Comparison of ENCODE assay signal across 9 mouse cellular contexts in genomic region chr6:97459112-97459511, GRCm38 (mm10).
DNase-seq lines count a peak whose midpoint lies in the region; ATAC-seq and TF ChIP-seq lines count a peak whose summit lies in the region.
"Had no signal": no experiment of that assay in that cellular context is flagged by ENCODE, and none has a peak within 500 bp of the region (broad histone marks: within the 10 kb centered on the region; RNA-seq: fewer than 3 reads in every experiment).

No protein-coding gene starts in this region.

- H3K27ac ChIP-seq in kidney, adult 2 months (ENCODE audit: insufficient read depth, low read depth, low read length): peak overlapping the region; percentile 20
- 0 out of 2 replicates have a peak overlapping the region, but pooled peaks have one; percentile 6 for H3K27ac ChIP-seq in spleen, adult 2 months (ENCODE audit: insufficient read depth, low read length)
- peak overlapping the region; percentile 84 for H3K27ac ChIP-seq in heart, postnatal 0 days (ENCODE audit: low read depth)
- H3K27ac ChIP-seq in midbrain, embryonic 16.5 days (ENCODE audit: low read length): peak overlapping the region; percentile 63; the same call in 1 of the 2 replicates

- no peak overlapping the region for H3K9ac ChIP-seq in heart, postnatal 0 days (replicated peaks; ENCODE audit: low read depth, low read length)
- no peak overlapping the region for H3K9ac ChIP-seq in midbrain, embryonic 16.5 days (ENCODE audit: low read depth, low read length)

- H3K4me2 ChIP-seq in heart, postnatal 0 days (ENCODE audit: low read depth, low read length): peak overlapping the region; percentile 52
- H3K4me2 ChIP-seq in midbrain, embryonic 16.5 days (ENCODE audit: low read length): no peak overlapping the region

- 0 out of 2 replicates have a peak, but pooled peaks have one; percentile 17 for ATAC-seq in heart, postnatal 0 days (ENCODE audit: insufficient read depth, low read depth)
- ATAC-seq in midbrain, embryonic 16.5 days: no peak
- ATAC-seq in CD4-positive, CD25-positive, alpha-beta regulatory T cell, adult 4 months: no peak
- ATAC-seq: activated CD4-positive, CD25-positive, alpha-beta regulatory T cell, adult 4 months had no signal

- no peaks in the 10 kb centered on the region for H3K9me3 ChIP-seq in heart, postnatal 0 days (replicated peaks; ENCODE audit: control insufficient read depth, low read length)
- H3K9me3 ChIP-seq in midbrain, embryonic 16.5 days (replicated peaks; ENCODE audit: control insufficient read depth, low read length, poor library complexity, severe bottlenecking): no peaks in the 10 kb centered on the region

- H3K4me1 ChIP-seq in kidney, adult 2 months (ENCODE audit: control insufficient read depth, insufficient read depth, low read length): peaks cover 44% of the 10 kb centered on the region
- H3K4me1 ChIP-seq in spleen, adult 2 months (ENCODE audit: control insufficient read depth, insufficient read depth, insufficient read length): peaks cover 22% of the 10 kb centered on the region
- H3K4me1 ChIP-seq in heart, postnatal 0 days (ENCODE audit: control insufficient read depth, insufficient read depth): peaks cover 8% of the 10 kb centered on the region
- H3K4me1 ChIP-seq in midbrain, embryonic 16.5 days (ENCODE audit: control insufficient read depth, insufficient read depth, low read length): peaks cover 8% of the 10 kb centered on the region

- TF ChIP-seq POLR2A in kidney, adult 2 months (IDR thresholded peaks at IDR 0.05; ENCODE audit: low read depth, low read length): no peak
- TF ChIP-seq POLR2A in spleen, adult 2 months (IDR thresholded peaks at IDR 0.05; ENCODE audit: low read depth, low read length): no peak

- TF ChIP-seq CTCF in kidney, adult 2 months (conservative IDR thresholded peaks at IDR 0.05; ENCODE audit: insufficient read depth, insufficient read length, low read depth, low read length): no peak
- TF ChIP-seq CTCF in spleen, adult 2 months (IDR thresholded peaks at IDR 0.05; ENCODE audit: extremely low read depth, insufficient read depth, insufficient read length, insufficient replicate concordance): no peak
- TF ChIP-seq CTCF in heart, postnatal 0 days (IDR thresholded peaks at IDR 0.05; ENCODE audit: low read depth): no peak

- H3K36me3 ChIP-seq in kidney, adult 2 months (ENCODE audit: control insufficient read depth, insufficient read depth, low read length): no peaks in the 10 kb centered on the region
- no peaks in the 10 kb centered on the region for H3K36me3 ChIP-seq in spleen, adult 2 months (ENCODE audit: control insufficient read depth, insufficient read depth, low read length)
- no peaks in the 10 kb centered on the region for H3K36me3 ChIP-seq in heart, postnatal 0 days (replicated peaks; ENCODE audit: control insufficient read depth, insufficient read depth, low read length)
- H3K36me3 ChIP-seq in midbrain, embryonic 16.5 days (ENCODE audit: control insufficient read depth, insufficient read depth, low read length): no peaks in the 10 kb centered on the region

- WGBS in kidney, adult 2 months: 63% methylated on average over 7 of the region's 7 CpGs
- 79% methylated on average over 7 of the region's 7 CpGs for WGBS in spleen, adult 2 months
- WGBS in heart, postnatal 0 days: 65% methylated on average over 7 of the region's 7 CpGs
- WGBS in midbrain, embryonic 16.5 days: 63% methylated on average over 7 of the region's 7 CpGs

- H3K27me3 ChIP-seq in kidney, adult 2 months (replicated peaks; ENCODE audit: control insufficient read depth, insufficient read depth, low read length): no peaks in the 10 kb centered on the region
- no peaks in the 10 kb centered on the region for H3K27me3 ChIP-seq in spleen, adult 2 months (ENCODE audit: control insufficient read depth, insufficient read depth, low read length)
- no peaks in the 10 kb centered on the region for H3K27me3 ChIP-seq in heart, postnatal 0 days (ENCODE audit: control insufficient read depth, insufficient read depth, low read length)
- no peaks in the 10 kb centered on the region for H3K27me3 ChIP-seq in midbrain, embryonic 16.5 days (ENCODE audit: control insufficient read depth, insufficient read depth, low read depth, low read length)

- H3K4me3 ChIP-seq in kidney, adult 2 months (ENCODE audit: insufficient read depth, low read depth, low read length): peak overlapping the region; percentile 12; the same call in 1 of the 2 replicates
- H3K4me3 ChIP-seq in spleen, adult 2 months (ENCODE audit: extremely low read depth, insufficient read depth, insufficient read length): no peak overlapping the region
- peak overlapping the region; percentile 34 for H3K4me3 ChIP-seq in heart, postnatal 0 days (ENCODE audit: low read depth, low read length)
- no peak overlapping the region for H3K4me3 ChIP-seq in midbrain, embryonic 16.5 days (ENCODE audit: low read depth, low read length)

- no peak for DNase-seq in kidney, adult 2 months
- DNase-seq in kidney, adult 8-10 months: no peak
- no peak for DNase-seq in spleen, adult 2 months (ENCODE audit: low read depth in 1 of 2, low spot score in 2 of 2)
- DNase-seq in spleen, adult 12 weeks (ENCODE audit: low spot score): no peak
- peak; percentile 36 for DNase-seq in heart, postnatal 0 days (ENCODE audit: low spot score)
- no peak for DNase-seq in right cerebral cortex, postnatal 36 days (ENCODE audit: low spot score in 2 of 2)

- TF ChIP-seq EP300 in heart, postnatal 0 days (IDR thresholded peaks at IDR 0.05; ENCODE audit: low read depth): no peak

Comparison
In these comparisons a context has a peak if more than half of its experiments do, and no peak if none do; other contexts are left out.
1. H3K27ac ChIP-seq: peak in every context shown above with its lines; median percentile 84 in heart, postnatal 0 days; 63 in midbrain, embryonic 16.5 days; 20 in kidney, adult 2 months; 6 in spleen, adult 2 months.
2. H3K4me3 ChIP-seq: peak in kidney, adult 2 months (single experiment) and heart, postnatal 0 days (single experiment); none in spleen, adult 2 months (single experiment) and midbrain, embryonic 16.5 days (single experiment).